Mouse (Mus musculus) MEL (cell line): ENCODE measurements around the gene Ccl25. TPM values are rescaled to one million over a fixed set of nuclear protein-coding genes. Genes with fewer than 3 reads are reported as not detected.
A peak's percentile ranks its signal among the peaks of the same experiment; 100 is the strongest.

ENCODE experiments used
- DNase-seq: peaks from one replicate; pipeline ENCODE4 v3.0.0; 2011; ENCODE audit warnings: low read depth, low spot score
- H3K27ac ChIP-seq: 2 replicates; pipeline ENCODE4 v1.5.1; 2012; ENCODE audit warnings: low read depth, mild to moderate bottlenecking, control low read depth, low read length, moderate library complexity; ENCODE audit not compliant: control insufficient read depth
- H3K27me3 ChIP-seq, 2 experiments: fragments of 150-350 bp in 1 of 2; sonication (generic) in 1 of 2; 2 replicates each; pipeline ENCODE4 v1.6.1; 2012; ENCODE audit warnings: low read length in 2 of 2, mild to moderate bottlenecking in 2 of 2, improper control_type of control experiment in 1 of 2, moderate library complexity in 1 of 2; ENCODE audit not compliant: insufficient read depth in 2 of 2, control insufficient read depth in 1 of 2
- H3K36me3 ChIP-seq, 2 experiments: 2 replicates each; pipeline ENCODE4 v1.6.1; 2012 to 2014; ENCODE audit warnings: low read length in 2 of 2, improper control_type of control experiment in 1 of 2, inconsistent platforms in 1 of 2, mild to moderate bottlenecking in 1 of 2; ENCODE audit not compliant: insufficient read depth in 2 of 2, control insufficient read depth in 1 of 2
- H3K4me1 ChIP-seq, 2 experiments: fragments of 150-350 bp in 1 of 2; sonication (generic) in 1 of 2; 2 replicates each; pipeline ENCODE4 v1.6.1; 2012; ENCODE audit warnings: low read length in 2 of 2, improper control_type of control experiment in 1 of 2, mild to moderate bottlenecking in 1 of 2; ENCODE audit not compliant: insufficient read depth in 2 of 2, control insufficient read depth in 1 of 2
- H3K4me3 ChIP-seq, 2 experiments: fragments of 150-350 bp in 1 of 2; sonication (generic) in 1 of 2; 2 replicates each; pipeline ENCODE4 v1.5.1; 2012; ENCODE audit warnings: low read depth in 2 of 2, low read length in 2 of 2, mild to moderate bottlenecking in 2 of 2, moderate library complexity in 2 of 2, control low read depth in 1 of 2, improper control_type of control experiment in 1 of 2; ENCODE audit not compliant: control insufficient read depth in 1 of 2, insufficient read depth in 1 of 2
- H3K79me2 ChIP-seq: 2 replicates; pipeline ENCODE4 v1.6.1; 2012; ENCODE audit warnings: mild to moderate bottlenecking, low read length, moderate library complexity; ENCODE audit not compliant: control insufficient read depth, poor library complexity, insufficient read depth
- H3K9ac ChIP-seq: 2 replicates; pipeline ENCODE4 v1.6.1; 2012; ENCODE audit warnings: low read depth, mild to moderate bottlenecking, control low read depth, low read length, moderate library complexity; ENCODE audit not compliant: control insufficient read depth, poor library complexity, severe bottlenecking
- H3K9me3 ChIP-seq: fragments of 150-350 bp; sonication (generic); replicated peaks from 2 replicates; pipeline ENCODE4 v1.6.1; 2012; ENCODE audit warnings: mild to moderate bottlenecking, low read length, improper control_type of control experiment, moderate library complexity; ENCODE audit not compliant: insufficient read depth
- BHLHE40 ChIP-seq: IDR thresholded peaks from 2 replicates; pipeline ENCODE4 v1.6.1; 2012; ENCODE audit warnings: low read depth, mild to moderate bottlenecking, inconsistent platforms, low read length, improper control_type of control experiment, borderline replicate concordance
- CHD1 ChIP-seq: IDR thresholded peaks from 2 replicates; pipeline ENCODE4 v1.6.1; 2012; ENCODE audit warnings: low read depth, mild to moderate bottlenecking, inconsistent platforms, low read length, improper control_type of control experiment
- E2F4 ChIP-seq: IDR thresholded peaks from 2 replicates; pipeline ENCODE4 v1.6.1; 2011; ENCODE audit warnings: low read depth, low read length, improper control_type of control experiment, borderline replicate concordance
- EP300 ChIP-seq, 2 experiments: IDR thresholded peaks; 2 replicates each; pipeline ENCODE4 v1.6.1; 2011; ENCODE audit warnings: improper control_type of control experiment in 2 of 2, low read length in 2 of 2, low read depth in 1 of 2, mild to moderate bottlenecking in 1 of 2
- ETS1 ChIP-seq: IDR thresholded peaks from 2 replicates; pipeline ENCODE4 v1.6.1; 2012; ENCODE audit warnings: low read depth, mild to moderate bottlenecking, inconsistent platforms, low read length, improper control_type of control experiment, moderate library complexity
- GATA1 ChIP-seq: IDR thresholded peaks from 2 replicates; pipeline ENCODE4 v1.6.1; 2011; ENCODE audit warnings: low read depth, low read length, improper control_type of control experiment
- HCFC1 ChIP-seq: IDR thresholded peaks from 2 replicates; pipeline ENCODE4 v1.6.1; 2012; ENCODE audit warnings: low read depth, mild to moderate bottlenecking, inconsistent platforms, low read length, improper control_type of control experiment, moderate library complexity
- JUND ChIP-seq: IDR thresholded peaks from 2 replicates; pipeline ENCODE4 v1.6.1; 2011; ENCODE audit warnings: low read depth, mild to moderate bottlenecking, improper control_type of control experiment, low read length
- MAFK ChIP-seq: IDR thresholded peaks from 2 replicates; pipeline ENCODE4 v1.6.1; 2011; ENCODE audit warnings: low read depth, mild to moderate bottlenecking, low read length, improper control_type of control experiment, borderline replicate concordance
- MAX ChIP-seq: IDR thresholded peaks from 2 replicates; pipeline ENCODE4 v1.6.1; 2011; ENCODE audit warnings: low read length, improper control_type of control experiment
- MEF2A ChIP-seq: IDR thresholded peaks from 2 replicates; pipeline ENCODE4 v1.6.1; 2014; ENCODE audit warnings: low read depth, mild to moderate bottlenecking, inconsistent platforms, low read length, improper control_type of control experiment; ENCODE audit not compliant: poor library complexity, insufficient replicate concordance, severe bottlenecking; ENCODE audit errors: extremely low read depth
- MXI1 ChIP-seq: IDR thresholded peaks from 2 replicates; pipeline ENCODE4 v1.6.1; 2011; ENCODE audit warnings: mild to moderate bottlenecking, low read depth, low read length, improper control_type of control experiment
- MYB ChIP-seq: IDR thresholded peaks from 2 replicates; pipeline ENCODE4 v1.6.1; 2011; ENCODE audit warnings: mild to moderate bottlenecking, low read depth, low read length, improper control_type of control experiment
- MYC ChIP-seq: IDR thresholded peaks from 2 replicates; pipeline ENCODE4 v1.6.1; 2011; ENCODE audit warnings: low read depth, mild to moderate bottlenecking, low read length, improper control_type of control experiment, moderate library complexity
- NELFE ChIP-seq: IDR thresholded peaks from 2 replicates; pipeline ENCODE4 v1.6.1; 2011; ENCODE audit warnings: low read depth, low read length, improper control_type of control experiment
- NRF1 ChIP-seq: IDR thresholded peaks from 2 replicates; pipeline ENCODE4 v1.6.1; 2014; ENCODE audit warnings: low read depth, mild to moderate bottlenecking, inconsistent platforms, low read length, improper control_type of control experiment, moderate library complexity; ENCODE audit not compliant: poor library complexity, insufficient read depth, severe bottlenecking
- RAD21 ChIP-seq: IDR thresholded peaks from 2 replicates; pipeline ENCODE4 v1.6.1; 2011; ENCODE audit warnings: mild to moderate bottlenecking, low read depth, low read length, improper control_type of control experiment
- RCOR1 ChIP-seq: IDR thresholded peaks from 2 replicates; pipeline ENCODE4 v1.6.1; 2012; ENCODE audit warnings: low read depth, mild to moderate bottlenecking, inconsistent platforms, low read length, improper control_type of control experiment
- SIN3A ChIP-seq: IDR thresholded peaks from 2 replicates; pipeline ENCODE4 v1.6.1; 2012; ENCODE audit warnings: low read length, improper control_type of control experiment, inconsistent platforms
- SMC3 ChIP-seq: IDR thresholded peaks from 2 replicates; pipeline ENCODE4 v1.6.1; 2011; ENCODE audit warnings: low read depth, low read length, improper control_type of control experiment
- TAL1 ChIP-seq: IDR thresholded peaks from 2 replicates; pipeline ENCODE4 v1.6.1; 2012; ENCODE audit warnings: mild to moderate bottlenecking, inconsistent platforms, low read length, moderate library complexity, mixed read lengths
- TBP ChIP-seq: IDR thresholded peaks from 2 replicates; pipeline ENCODE4 v1.8.0; 2011; ENCODE audit warnings: low read depth, low read length, improper control_type of control experiment
- USF1 ChIP-seq: IDR thresholded peaks from 2 replicates; pipeline ENCODE4 v1.6.1; 2014; ENCODE audit warnings: low read depth, mild to moderate bottlenecking, inconsistent platforms, low read length, improper control_type of control experiment, moderate library complexity
- USF2 ChIP-seq, 2 experiments: IDR thresholded peaks; 2 replicates each; pipeline ENCODE4 v1.6.1; 2011 to 2012; ENCODE audit warnings: improper control_type of control experiment in 2 of 2, low read length in 2 of 2, borderline replicate concordance in 1 of 2, inconsistent platforms in 1 of 2, low read depth in 1 of 2, mild to moderate bottlenecking in 1 of 2; ENCODE audit not compliant: insufficient read depth in 1 of 2
- ZC3H11A ChIP-seq: IDR thresholded peaks from 2 replicates; pipeline ENCODE4 v1.6.1; 2012; ENCODE audit warnings: low read depth, mild to moderate bottlenecking, inconsistent platforms, low read length, improper control_type of control experiment
- ZKSCAN1 ChIP-seq: IDR thresholded peaks from 2 replicates; pipeline ENCODE4 v1.6.1; 2012; ENCODE audit warnings: low read depth, mild to moderate bottlenecking, inconsistent platforms, low read length, improper control_type of control experiment, moderate library complexity
- ZMIZ1 ChIP-seq: IDR thresholded peaks from 2 replicates; pipeline ENCODE4 v1.6.1; 2012; ENCODE audit warnings: low read depth, mild to moderate bottlenecking, inconsistent platforms, low read length, improper control_type of control experiment, moderate library complexity
- ZNF384 ChIP-seq: IDR thresholded peaks from 2 replicates; pipeline ENCODE4 v1.6.1; 2012; ENCODE audit warnings: low read depth, mild to moderate bottlenecking, inconsistent platforms, low read length, improper control_type of control experiment
- polyA plus RNA-seq, 2 experiments: library from polyadenylated mRNA; stranded (reverse) in 1 of 2; unstranded in 1 of 2; fragments of >175 nt in 1 of 2; fragments of >200 nt in 1 of 2; gene quantifications; 2 replicates each; pipeline versions ENCODE4 v1.2.1 to v1.2.4; 2012; ENCODE audit warnings: low replicate concordance in 2 of 2, low read depth in 1 of 2; ENCODE audit not compliant: insufficient read length in 2 of 2, insufficient read depth in 1 of 2, missing spikeins in 1 of 2
- total RNA-seq: library from RNA; depleted of rRNA; stranded (reverse); fragments of 300-350 nt; gene quantifications from 2 replicates; pipeline ENCODE4 v1.2.3, GENCODE M21; 2012

Ccl25 gene
- total and polyA plus RNA-seq, 3 experiments: 32.2 to 33.8 TPM; not detected in 1

GRCm38 (mm10) chr8:4297822-4298221 is 27.2 kb upstream of the Ccl25 start:
- Histone ChIP-seq H3K36me3 (peaks cover 27 to 35% of the 10 kb centered on the region in 2 experiments), H3K79me2 (peaks cover 8% of the 10 kb centered on the region), H3K4me1 (peaks cover 6 to 7% of the 10 kb centered on the region in 2 experiments; a peak in 3 of 4 replicates), H3K4me3 (no peak overlapping the region), H3K27ac (peak overlapping the region; percentile 61; the same call in 1 of the 2 replicates), H3K27me3 (no peaks in the 10 kb centered on the region), H3K9ac (no peak overlapping the region), H3K9me3 (no peaks in the 10 kb centered on the region)
- DNase-seq: peak; percentile 86
- 0 out of 2 replicates have a peak, but pooled peaks have one; percentile 43 for TF ChIP-seq ETS1
- peak; percentile 84 for TF ChIP-seq GATA1
- TF ChIP-seq ZMIZ1: no peak
- TF ChIP-seq MYC: 0 out of 2 replicates have a peak, but pooled peaks have one; percentile 48
- TF ChIP-seq SIN3A: peak; percentile 57
- TF ChIP-seq ZNF384: no peak
- 0 out of 2 replicates have a peak, but pooled peaks have one; percentile 21 for TF ChIP-seq RCOR1
- peak in 1 of 2 experiments; percentile 70; a peak in 2 of 4 replicates for TF ChIP-seq EP300 (IDR thresholded peaks at IDR 0.05; ENCODE audit: low read depth in 1 of 2, low read length in 2 of 2)
- peak; percentile 58; the same call in 1 of the 2 replicates for TF ChIP-seq MXI1
- TF ChIP-seq JUND: no peak
- TF ChIP-seq TAL1: no peak

GRCm38 (mm10) chr8:4304124-4304547 is 20.9 kb upstream of the Ccl25 start:
- Histone ChIP-seq H3K27me3 (no peaks in the 10 kb centered on the region), H3K79me2 (peaks cover 17% of the 10 kb centered on the region), H3K9me3 (no peaks in the 10 kb centered on the region), H3K9ac (no peak overlapping the region; the same call in 1 of the 2 replicates), H3K36me3 (peaks cover 54 to 60% of the 10 kb centered on the region in 2 experiments), H3K4me1 (peaks cover 34 to 40% of the 10 kb centered on the region in 2 experiments), H3K4me3 (no peak overlapping the region), H3K27ac (peak overlapping the region; percentile 89)
- peak; percentile 91 for DNase-seq
- TF ChIP-seq NRF1 (no peak), RAD21 (no peak; the same call in 1 of the 2 replicates), MAFK (peak; percentile 48; the same call in 1 of the 2 replicates), ZC3H11A (no peak), HCFC1 (peak; percentile 8), ETS1 (peak; percentile 91), USF2 (IDR thresholded peaks at IDR 0.05; ENCODE audit: borderline replicate concordance in 1 of 2, insufficient read depth in 1 of 2, low read depth in 1 of 2, low read length in 2 of 2) (peak in 1 of 2 experiments; percentile 78; a peak in 2 of 4 replicates), GATA1 (peak; percentile 83), MYC (peak; percentile 48; the same call in 1 of the 2 replicates), TAL1 (peak; percentile 87), SIN3A (peak; percentile 87), TBP (no peak), USF1 (peak; percentile 96), ZKSCAN1 (peak; percentile 81), EP300 (IDR thresholded peaks at IDR 0.05; ENCODE audit: low read depth in 1 of 2, low read length in 2 of 2) (peak; percentile 82 to 91), MYB (peak; percentile 61), BHLHE40 (peak; percentile 77; the same call in 1 of the 2 replicates), MAX (peak; percentile 94), NELFE (no peak; the same call in 1 of the 2 replicates), CHD1 (no peak), MEF2A (peak; percentile 44; the same call in 1 of the 2 replicates), E2F4 (no peak), ZMIZ1 (0 out of 2 replicates have a peak, but pooled peaks have one; percentile 43), SMC3 (no peak; the same call in 1 of the 2 replicates), MXI1 (peak; percentile 86), RCOR1 (peak; percentile 54; the same call in 1 of the 2 replicates), ZNF384 (peak; percentile 43)
